Mouse (Mus musculus) lung, postnatal 0 days (tissue): ENCODE data around the gene Pcgf6.
A peak's percentile ranks its signal among the peaks of the same experiment; 100 is the strongest.

ENCODE experiments used
- CTCF ChIP-seq: IDR thresholded peaks from 2 replicates; pipeline ENCODE4 v1.5.1; 2016; ENCODE audit warnings: antibody characterized with exemption, mild to moderate bottlenecking
- EP300 ChIP-seq: IDR thresholded peaks from 2 replicates; pipeline ENCODE4 v1.6.1; 2016; ENCODE audit warnings: antibody characterized with exemption, mild to moderate bottlenecking, control low read depth

DNA sequence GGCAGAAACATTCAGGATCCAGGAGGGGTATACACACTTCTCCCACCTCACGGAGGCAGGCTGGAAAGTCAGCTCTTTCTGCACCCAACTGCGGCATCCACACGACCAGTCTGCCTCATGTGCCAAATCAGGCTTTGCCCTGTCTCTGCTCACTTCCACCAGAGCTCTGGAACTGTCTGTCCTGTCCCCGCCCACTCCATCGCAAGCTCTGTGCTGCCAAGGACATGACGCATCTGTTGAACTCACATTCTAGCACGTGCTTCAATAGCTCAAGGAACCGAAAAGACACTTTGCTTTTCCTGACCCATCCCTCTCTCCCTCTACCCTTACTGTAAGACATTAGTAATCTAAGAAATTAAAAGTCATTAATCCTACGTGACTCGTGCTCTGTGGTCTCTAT is 25.8 kb downstream of the Pcgf6 start:
- TF ChIP-seq CTCF (no peak), EP300 (peak; percentile 71)
